1 mouse cellular context compared by ENCODE assay signal in the genomic region with DNA sequence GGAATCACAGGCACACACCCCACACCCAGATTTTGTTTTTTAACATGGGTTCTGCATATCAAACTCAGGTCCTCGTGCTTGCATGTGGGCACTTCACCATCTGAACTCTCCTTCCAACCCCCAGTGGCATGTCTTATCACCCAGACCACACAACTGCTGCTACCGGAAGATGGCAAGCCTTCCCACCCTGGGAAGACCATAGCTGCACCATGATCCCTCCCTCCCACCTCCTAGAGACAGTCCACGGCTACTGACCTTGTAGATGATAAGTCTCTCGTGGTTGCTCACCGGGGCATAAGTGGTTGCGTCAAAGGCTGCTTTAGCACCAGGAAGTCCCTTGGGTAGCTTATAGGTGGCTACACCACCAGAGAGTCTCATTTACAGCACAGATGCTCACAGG.
TF ChIP-seq lines count a peak whose summit lies in the region.

No protein-coding gene starts in this region.

TF ChIP-seq in MEL, 35 proteins besides CTCF, POLR2A, EP300 and RAD21 (continued from another document):
- TF ChIP-seq TBP (IDR thresholded peaks at IDR 0.05; ENCODE audit: low read depth, low read length), result 0 out of 2 replicates have a peak, but pooled peaks have one; percentile 14
- TF ChIP-seq TAL1 (IDR thresholded peaks at IDR 0.05; ENCODE audit: low read length), result peak; percentile 57
- TF ChIP-seq NRF1 (IDR thresholded peaks at IDR 0.05; ENCODE audit: insufficient read depth, low read depth, low read length, poor library complexity, severe bottlenecking), result no peak
- TF ChIP-seq TCF12 (IDR thresholded peaks at IDR 0.05; ENCODE audit: low read depth, low read length), result peak; percentile 65
- TF ChIP-seq ZKSCAN1 (IDR thresholded peaks at IDR 0.05; ENCODE audit: low read depth, low read length), result no peak
- no peak for TF ChIP-seq NELFE (IDR thresholded peaks at IDR 0.05; ENCODE audit: low read depth, low read length)
- TF ChIP-seq MXI1 (IDR thresholded peaks at IDR 0.05; ENCODE audit: low read depth, low read length), result 0 out of 2 replicates have a peak, but pooled peaks have one; percentile 32
